Mouse (Mus musculus): ENCODE measurements around the gene Ttll10.

The Ttll10 gene

DNA sequence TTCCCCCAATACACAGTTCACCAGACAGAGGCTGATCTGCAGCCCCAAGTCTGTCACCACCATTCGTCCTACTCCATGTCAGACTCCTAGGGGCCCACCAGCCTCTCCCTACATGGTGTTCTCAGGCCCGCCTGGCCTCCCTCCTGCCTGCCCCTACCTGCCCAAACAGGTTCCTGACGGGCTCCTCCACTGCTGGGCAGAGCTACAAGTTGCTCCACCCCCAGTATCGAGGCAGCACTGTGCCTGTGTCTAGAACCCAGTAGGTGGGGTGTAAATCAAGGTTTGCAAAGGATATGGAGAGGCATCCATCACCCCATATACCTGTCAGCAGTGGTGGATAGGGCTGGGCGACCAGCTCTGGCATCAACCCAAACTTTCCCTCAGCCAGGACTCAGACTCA, at the start of gene Ttll10:
Ttll10 (minus strand) TSS at position 154 of the 400 bp plus-strand sequence.
- DNase-seq (ENCODE audit: low spot score in 2 of 2), result no peak

GRCm38 (mm10) chr4:156103342-156103741, 44.1 kb upstream of the Ttll10 start:
- DNase-seq (ENCODE audit: low spot score in 2 of 2), result no peak

GRCm38 (mm10) chr4:156101481-156101903, 42.3 kb upstream of the Ttll10 start:
- no peak for DNase-seq (ENCODE audit: low spot score in 2 of 2)

GRCm38 (mm10) chr4:156100501-156100900, 41.3 kb upstream of the Ttll10 start:
- no peak for DNase-seq (ENCODE audit: low spot score in 2 of 2)

GRCm38 (mm10) chr4:156099427-156099826, 40.2 kb upstream of the Ttll10 start:
- no peak for DNase-seq (ENCODE audit: low spot score in 2 of 2)

DNA sequence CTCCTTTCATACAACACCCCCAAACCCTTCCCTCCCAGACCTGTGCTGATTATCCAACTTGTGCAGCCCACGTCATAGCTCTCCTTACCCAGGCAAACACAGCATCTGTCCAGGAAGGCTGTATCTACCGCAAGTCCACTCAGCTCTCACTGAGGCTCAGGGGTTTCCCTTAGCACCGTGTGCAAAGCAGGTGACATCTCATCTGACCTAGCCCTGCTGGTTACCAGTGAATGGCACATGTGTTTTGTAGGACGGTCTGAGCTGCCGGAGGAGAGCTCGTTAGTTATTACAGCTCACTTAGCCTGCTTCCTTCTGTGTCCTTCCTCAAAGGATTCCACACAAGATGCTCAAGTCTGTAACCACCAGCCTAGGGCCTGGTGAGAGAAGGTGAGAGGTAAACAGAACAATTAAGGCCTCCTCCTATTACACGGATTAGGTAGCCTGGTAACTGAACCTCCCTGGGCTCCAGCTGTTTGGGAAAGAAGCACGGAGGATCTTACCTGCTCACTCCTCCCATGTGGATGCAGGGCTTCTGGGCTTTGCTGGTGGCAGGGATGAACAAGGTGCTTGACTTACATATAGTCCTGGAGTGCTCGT, 38.7 kb upstream of the Ttll10 start:
- DNase-seq (ENCODE audit: low spot score in 2 of 2), result no peak

DNA sequence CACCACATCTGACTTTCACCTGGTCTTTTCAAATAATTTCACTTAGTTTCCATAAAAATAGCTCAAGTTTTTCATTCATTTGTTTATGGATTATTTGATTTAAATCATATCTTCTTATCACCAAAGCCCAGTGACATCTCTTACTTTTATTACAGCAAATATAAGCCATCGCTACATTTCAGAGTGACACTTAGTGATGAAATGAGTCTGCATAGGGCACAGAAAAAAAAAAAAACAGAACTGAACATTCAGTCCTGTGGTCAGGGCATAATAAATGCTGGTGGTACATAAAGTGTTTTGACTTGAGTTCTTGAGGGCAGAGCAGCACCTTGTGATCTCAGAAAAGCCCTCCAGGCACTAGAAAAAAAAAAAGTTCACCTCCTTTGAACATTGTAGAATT, 37.0 kb upstream of the Ttll10 start:
- no peak for DNase-seq (ENCODE audit: low spot score in 2 of 2)

DNA sequence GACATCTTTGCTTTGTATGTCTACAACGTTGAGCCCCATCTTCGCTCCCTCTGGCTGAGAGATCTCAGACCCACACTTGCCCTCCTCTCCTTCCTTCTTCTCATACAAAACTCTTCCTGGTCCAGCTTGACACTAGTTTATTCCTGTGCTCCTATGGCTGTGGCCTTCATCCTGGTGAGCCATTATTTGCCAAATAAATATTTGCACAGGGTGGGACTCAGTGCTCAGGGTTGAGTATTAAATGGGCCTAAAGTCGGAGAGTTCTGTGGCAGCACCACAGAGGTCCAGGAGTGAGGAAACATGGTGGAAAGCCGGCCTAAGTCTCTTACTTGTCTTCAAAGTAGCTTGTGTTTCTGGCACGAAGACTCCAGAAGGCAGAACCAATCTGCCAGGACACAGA, 34.5 kb upstream of the Ttll10 start:
- DNase-seq (ENCODE audit: low spot score in 2 of 2), result no peak

DNA sequence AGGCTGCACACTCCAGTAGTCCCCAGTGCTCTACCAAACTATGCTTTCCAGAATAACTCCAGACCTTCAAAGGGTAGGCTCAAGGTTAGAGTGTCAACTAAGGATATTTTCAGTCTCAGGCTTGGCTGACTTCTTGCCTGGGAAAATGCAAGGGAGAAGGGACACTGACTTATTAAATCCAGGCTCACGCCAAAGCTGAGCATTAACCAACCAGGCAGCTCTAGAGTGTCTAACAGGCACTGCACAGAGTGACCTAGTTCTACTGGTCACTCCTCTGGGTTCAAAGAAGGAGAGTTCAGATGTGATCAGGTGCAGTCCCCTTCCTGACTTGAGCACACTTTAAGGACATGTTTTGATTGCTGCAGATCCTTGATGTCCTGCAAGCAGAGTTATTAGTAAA, 33.6 kb upstream of the Ttll10 start:
- no peak for DNase-seq (ENCODE audit: low spot score in 2 of 2)

DNA sequence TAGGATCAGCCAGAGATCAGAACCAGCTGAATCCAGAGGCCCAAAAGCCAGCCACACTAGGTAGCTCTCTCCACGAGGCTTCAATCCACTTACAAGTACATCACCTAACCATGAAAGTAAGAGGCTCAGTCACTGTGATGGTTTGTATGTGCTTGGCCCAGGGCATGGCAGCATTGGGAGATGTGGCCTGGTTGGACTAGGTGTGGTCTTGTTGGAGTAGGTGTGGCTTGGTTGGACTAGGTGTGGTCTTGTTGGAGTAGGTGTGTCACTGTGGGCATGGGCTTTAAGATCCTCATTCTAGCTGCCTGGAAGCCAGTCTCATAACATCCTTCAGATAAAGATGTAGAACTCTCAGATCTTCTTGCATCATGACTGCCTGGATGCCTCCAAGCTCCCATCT, 32.0 kb upstream of the Ttll10 start:
- no peak for DNase-seq (ENCODE audit: low spot score in 2 of 2)

GRCm38 (mm10) chr4:156087398-156088087, 28.3 kb upstream of the Ttll10 start:
- no peak for DNase-seq (ENCODE audit: low spot score in 2 of 2)

DNA sequence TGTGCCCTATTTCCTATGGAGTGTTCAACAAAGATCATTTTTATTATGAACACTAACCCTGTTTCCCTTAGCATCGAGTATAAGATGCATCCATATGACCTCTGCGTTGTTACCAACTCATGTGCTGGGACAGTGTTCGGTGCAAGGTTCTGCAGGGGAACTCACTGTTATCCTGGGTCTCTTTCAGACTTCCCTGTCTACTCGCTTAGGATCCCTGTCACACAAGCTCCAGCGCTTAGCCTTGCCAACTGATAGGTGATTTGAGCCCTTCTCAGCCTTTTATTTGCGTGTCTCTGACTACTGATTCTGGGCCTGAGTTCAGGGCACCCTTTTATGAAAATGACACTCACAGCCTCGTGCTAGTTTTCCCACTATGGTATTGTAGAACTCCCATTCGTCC, 26.0 kb upstream of the Ttll10 start:
- DNase-seq (ENCODE audit: low spot score in 2 of 2), result no peak

DNA sequence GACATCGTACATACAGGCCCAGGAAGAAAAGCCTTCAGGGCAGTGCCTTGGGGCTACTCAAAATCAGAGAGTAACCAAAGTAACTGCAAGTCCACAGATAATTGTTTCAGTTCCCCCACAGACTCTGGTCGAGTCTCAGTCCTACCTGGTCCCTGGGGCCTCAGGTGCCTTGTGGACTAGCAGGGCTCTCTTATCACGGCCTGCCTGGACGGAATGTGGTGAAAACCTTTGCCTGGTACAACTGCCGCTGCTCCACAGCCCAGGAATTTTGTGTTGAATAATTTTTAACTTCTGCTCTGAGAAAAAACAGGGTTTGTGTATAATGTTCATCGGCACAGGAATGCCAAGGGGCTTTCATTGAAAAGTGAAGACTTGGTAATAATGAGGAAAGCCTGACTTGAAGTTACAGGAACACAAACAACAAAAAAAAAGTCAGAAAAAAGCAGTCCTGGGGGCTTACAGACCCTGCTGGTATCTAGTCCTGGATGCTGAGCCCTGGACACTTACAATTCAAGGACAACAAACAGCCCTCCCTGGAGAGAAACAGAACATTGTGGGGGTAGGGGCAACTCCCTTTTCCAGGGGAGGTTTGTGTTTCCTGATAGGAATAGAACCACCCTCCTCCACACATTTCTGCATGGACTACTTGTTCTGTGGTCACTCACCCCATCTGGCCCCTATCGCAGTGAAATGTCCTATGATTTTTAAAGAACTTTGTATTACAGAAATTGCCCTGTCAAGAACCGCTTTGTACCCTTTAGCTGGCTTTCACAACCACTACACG, 25.1 kb upstream of the Ttll10 start:
- no peak for DNase-seq (ENCODE audit: low spot score in 2 of 2)

- no peak for DNase-seq (ENCODE audit: low spot score in 2 of 2)
Measured at GRCm38 (mm10) chr4:156083348-156083747, 24.1 kb upstream of the Ttll10 start.

DNA sequence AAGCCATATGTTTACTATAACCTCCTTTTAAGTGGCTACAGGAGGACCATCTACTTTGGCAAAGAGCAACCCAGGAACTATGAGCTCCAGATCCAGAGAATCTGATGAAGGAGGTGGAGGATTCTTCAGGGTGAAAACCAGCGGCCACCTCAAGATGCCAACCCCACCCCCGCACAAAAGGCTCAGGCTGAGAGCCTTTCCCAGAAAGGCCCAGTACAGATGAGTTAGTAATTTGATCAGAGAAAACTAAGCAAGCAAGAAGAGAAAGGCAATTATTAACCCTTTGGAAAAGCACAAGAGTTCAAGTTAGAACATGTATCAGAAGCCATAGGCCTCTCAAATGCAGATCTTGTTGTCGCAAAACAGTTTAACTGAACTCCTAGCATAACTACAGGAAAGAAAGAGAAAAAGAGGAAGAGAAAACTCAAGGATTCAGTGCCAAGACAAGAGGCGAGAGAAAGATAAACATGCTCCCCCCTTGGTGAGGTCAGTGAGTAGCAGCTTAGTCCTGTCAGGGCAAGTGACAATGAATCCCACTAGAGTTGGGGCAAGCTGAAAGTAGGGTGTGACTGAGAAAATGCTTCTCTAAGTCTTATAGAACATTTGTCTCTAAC, 23.5 kb upstream of the Ttll10 start:
- DNase-seq (ENCODE audit: low spot score in 2 of 2), result no peak

- DNase-seq (ENCODE audit: low spot score in 2 of 2), result peak; percentile 36 to 66
Measured at GRCm38 (mm10) chr4:156077499-156078301, 18.5 kb upstream of the Ttll10 start.

DNA sequence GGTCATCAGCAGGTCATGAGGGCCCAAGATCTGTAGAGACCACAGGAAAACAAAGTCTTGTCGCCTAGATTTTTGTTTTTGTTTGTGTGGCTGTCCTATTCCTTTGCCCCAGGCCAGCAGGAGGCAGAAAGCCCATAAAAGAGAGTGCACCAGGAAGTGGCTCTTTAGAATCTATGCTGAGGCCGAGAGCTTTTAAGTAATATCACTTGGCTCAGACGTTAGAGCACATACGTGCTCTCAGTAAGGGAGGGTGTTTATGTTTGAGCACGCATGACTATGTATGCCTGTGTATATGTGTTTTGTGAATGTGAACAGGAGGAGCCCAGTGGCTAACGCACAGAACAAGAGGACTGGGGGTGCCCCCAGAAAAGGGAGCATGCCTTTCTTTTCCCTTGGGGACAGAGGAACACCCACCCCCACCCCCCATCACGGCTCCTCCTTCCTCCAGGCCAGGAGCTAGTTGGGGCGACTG, 17.7 kb upstream of the Ttll10 start:
- no peak for DNase-seq (ENCODE audit: low spot score in 2 of 2)

DNA sequence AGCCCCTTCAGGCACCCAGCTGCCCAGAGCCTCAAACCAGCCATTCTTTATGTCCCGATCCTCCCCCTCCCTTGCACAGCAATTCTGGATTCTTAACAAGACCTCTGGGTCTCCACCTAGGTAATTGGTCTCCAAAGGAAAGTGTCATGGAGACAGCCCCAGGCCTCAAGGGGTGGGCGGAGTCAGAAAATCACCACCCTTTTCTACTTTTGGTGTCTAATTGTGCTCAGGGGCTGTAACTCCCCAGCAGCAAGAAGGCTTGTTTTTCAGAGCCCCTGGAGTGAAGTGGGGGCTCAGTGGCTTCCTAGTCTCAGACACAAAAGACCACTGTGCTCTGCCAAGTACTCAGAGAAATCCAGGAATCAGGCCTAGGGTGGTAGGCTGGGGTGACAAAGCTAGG, 11.5 kb upstream of the Ttll10 start:
- peak in 1 of 2 experiments; percentile 29 for DNase-seq (ENCODE audit: low spot score in 2 of 2)

DNA sequence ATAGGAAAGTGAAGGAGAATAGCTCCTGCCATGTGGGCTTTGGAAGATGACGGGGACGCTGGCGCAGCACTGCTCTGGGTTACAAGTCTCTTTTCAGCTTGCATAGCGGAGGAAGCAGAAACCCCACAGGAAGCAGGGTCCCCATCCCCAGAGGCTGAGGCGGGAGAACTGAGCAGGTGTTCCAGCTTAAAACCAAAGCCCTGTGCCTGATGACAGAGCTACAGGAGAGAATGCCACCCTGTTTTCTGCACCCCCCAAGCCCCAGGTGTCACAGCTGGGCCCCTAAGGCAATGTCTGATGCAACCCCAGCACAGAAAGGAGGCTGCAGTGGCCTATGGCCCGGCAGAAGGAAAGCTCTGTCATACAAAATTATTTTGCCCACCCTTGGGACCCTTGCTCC, 11.1 kb upstream of the Ttll10 start:
- DNase-seq (ENCODE audit: low spot score in 2 of 2), result peak in 1 of 2 experiments; percentile 39

DNA sequence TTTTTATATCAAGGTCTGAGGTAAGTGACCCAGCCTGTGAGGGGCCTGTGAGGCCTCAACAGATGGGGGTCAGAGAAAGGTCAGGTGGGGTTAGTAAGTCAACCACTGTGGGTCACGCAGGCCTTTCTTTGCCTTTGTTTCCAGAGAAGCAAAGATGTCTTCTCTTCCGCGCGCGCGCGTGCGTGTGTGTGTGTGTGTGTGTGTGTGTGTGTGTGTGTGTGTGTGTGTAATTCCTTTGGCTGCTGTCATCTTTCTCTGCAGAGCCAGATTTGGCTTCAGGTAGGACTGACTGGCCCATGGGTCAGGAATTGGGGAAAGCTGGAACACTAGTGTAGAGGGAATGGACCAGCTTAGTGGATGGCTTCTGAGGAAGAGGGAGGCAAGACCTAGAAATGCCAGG, 10.5 kb upstream of the Ttll10 start:
- no peak for DNase-seq (ENCODE audit: low spot score in 2 of 2)

- DNase-seq (ENCODE audit: low spot score in 2 of 2), result peak in 1 of 2 experiments; percentile 4
Measured at GRCm38 (mm10) chr4:156067256-156067949, 8.2 kb upstream of the Ttll10 start.
